Mouse (Mus musculus) cerebellum, adult 2 months (tissue): ENCODE data around the gene Trim27. TPM values are rescaled to one million over a fixed set of nuclear protein-coding genes. Genes with fewer than 3 reads are reported as not detected.
A peak's percentile ranks its signal among the peaks of the same experiment; 100 is the strongest.

ENCODE experiments used
- DNase-seq, 2 experiments: peaks; one replicate each; pipeline ENCODE4 v3.0.0; 2021
- H3K27ac ChIP-seq: fragments of 200-500 bp; 2 replicates; pipeline ENCODE4 v1.5.1; 2012; ENCODE audit warnings: low read length, control low read depth, inconsistent platforms; ENCODE audit not compliant: insufficient read depth
- H3K27me3 ChIP-seq: fragments of 200-500 bp; 2 replicates; pipeline ENCODE4 v1.6.1; 2012; ENCODE audit warnings: inconsistent platforms, mild to moderate bottlenecking, low read length, moderate library complexity; ENCODE audit not compliant: control insufficient read depth, insufficient read depth
- H3K4me1 ChIP-seq: fragments of 200-500 bp; 2 replicates; pipeline ENCODE4 v1.6.1; 2011; ENCODE audit warnings: low read length; ENCODE audit not compliant: control insufficient read depth, insufficient read depth
- H3K4me3 ChIP-seq: fragments of 200-500 bp; replicated peaks from 2 replicates; pipeline ENCODE3; 2011; ENCODE audit warnings: mild to moderate bottlenecking, low read depth, low read length, control low read depth; ENCODE audit not compliant: insufficient read depth
- CTCF ChIP-seq: fragments of 200-500 bp; IDR thresholded peaks from 2 replicates; pipeline ENCODE4 v1.5.1; 2011; ENCODE audit warnings: low read depth, mild to moderate bottlenecking, control low read depth, low read length, moderate library complexity, borderline replicate concordance; ENCODE audit not compliant: insufficient read depth
- POLR2A ChIP-seq: fragments of 200-500 bp; IDR thresholded peaks from 2 replicates; pipeline ENCODE4 v1.6.1; 2011; ENCODE audit warnings: low read length, control low read depth, borderline replicate concordance; ENCODE audit not compliant: insufficient read depth
- WGBS: fragments of 180-500 bp; shearing (Covaris S2); methylation state at CpG from one replicate; pipeline ENCODE4 v1.1.7; 2018; 5-methylcytosine and 5-hydroxymethylcytosine counted together
- polyA plus RNA-seq: library from polyadenylated mRNA; depleted of rRNA; stranded (reverse); fragments of >200 nt; gene quantifications from 2 replicates; pipeline ENCODE4 v1.2.3, GENCODE M21; 2012

Gene Trim27
- polyA plus RNA-seq, 1 experiment = 28.9 TPM

GRCm38 (mm10) chr13:21216781-21217180 lies 37.5 kb downstream of the Trim27 start:
- H3K27ac ChIP-seq = no peak overlapping the region
- H3K27me3 ChIP-seq = no peaks in the 10 kb centered on the region
- DNase-seq = no peak
- no peaks in the 10 kb centered on the region for H3K4me1 ChIP-seq
- no peak for TF ChIP-seq CTCF
- WGBS = 50% methylated on average over 1 of the region's 1 CpGs
- H3K4me3 ChIP-seq = no peak overlapping the region

- Histone ChIP-seq H3K27me3 (no peaks in the 10 kb centered on the region), H3K4me3 (peak overlapping the region; percentile 98), H3K4me1 (no peaks in the 10 kb centered on the region), H3K27ac (no peak overlapping the region)
- no peak for TF ChIP-seq CTCF
- no peak for TF ChIP-seq POLR2A
- DNase-seq = peak in 1 of 2 experiments; percentile 13
- WGBS = 3% methylated on average over 20 of the region's 20 CpGs
Observed at GRCm38 (mm10) chr13:21221656-21222462, 42.6 kb downstream of the Trim27 start.

- WGBS = 3% methylated on average over 20 of the region's 20 CpGs
Observed at GRCm38 (mm10) chr13:21222463-21223022, 43.3 kb downstream of the Trim27 start.

GRCm38 (mm10) chr13:21223242-21223655 lies 44.0 kb downstream of the Trim27 start:
- peak; percentile 23 to 25 for DNase-seq
- Histone ChIP-seq H3K4me1 (no peaks in the 10 kb centered on the region), H3K4me3 (peak overlapping the region; percentile 54), H3K27ac (no peak overlapping the region), H3K27me3 (no peaks in the 10 kb centered on the region)
- TF ChIP-seq CTCF = no peak
- TF ChIP-seq POLR2A = no peak
- WGBS = 10% methylated on average over 10 of the region's 10 CpGs

More at GRCm38 (mm10) chr13:21222463-21223022, 43.3 kb downstream of the Trim27 start:
- Histone ChIP-seq H3K27ac (no peak overlapping the region), H3K4me3 (peak overlapping the region; percentile 98), H3K27me3 (no peaks in the 10 kb centered on the region), H3K4me1 (no peaks in the 10 kb centered on the region)
- peak; percentile 85 to 92 for DNase-seq
- TF ChIP-seq CTCF (no peak), POLR2A (no peak)

GRCm38 (mm10) chr13:21224376-21224775 lies 45.1 kb downstream of the Trim27 start:
- 85% methylated on average over 1 of the region's 1 CpGs for WGBS
- DNase-seq = no peak
- H3K4me3 ChIP-seq = no peak overlapping the region
- TF ChIP-seq POLR2A (no peak), CTCF (no peak)
- no peaks in the 10 kb centered on the region for H3K4me1 ChIP-seq
- H3K27me3 ChIP-seq = no peaks in the 10 kb centered on the region
- no peak overlapping the region for H3K27ac ChIP-seq

GRCm38 (mm10) chr13:21225206-21225605 lies 46.0 kb downstream of the Trim27 start:
- H3K27me3 ChIP-seq = no peaks in the 10 kb centered on the region
- no peaks in the 10 kb centered on the region for H3K4me1 ChIP-seq
- no peak overlapping the region for H3K4me3 ChIP-seq
- DNase-seq = no peak
- WGBS = 89% methylated on average over 6 of the region's 6 CpGs
- no peak overlapping the region for H3K27ac ChIP-seq
- TF ChIP-seq CTCF = no peak
- no peak for TF ChIP-seq POLR2A

- Histone ChIP-seq H3K27ac (no peak overlapping the region), H3K4me3 (no peak overlapping the region), H3K27me3 (no peaks in the 10 kb centered on the region), H3K4me1 (no peaks in the 10 kb centered on the region)
- TF ChIP-seq POLR2A = no peak
- TF ChIP-seq CTCF = no peak
- 41% methylated on average over 3 of the region's 3 CpGs for WGBS
- DNase-seq = no peak
Observed at GRCm38 (mm10) chr13:21226031-21226430, 46.8 kb downstream of the Trim27 start.

- Histone ChIP-seq H3K4me1 (no peaks in the 10 kb centered on the region), H3K27me3 (no peaks in the 10 kb centered on the region), H3K27ac (no peak overlapping the region), H3K4me3 (peak overlapping the region; percentile 89)
- DNase-seq = peak; percentile 86 to 90
- TF ChIP-seq POLR2A (no peak), CTCF (peak; percentile 85)
- under 1% methylated on average over 43 of the region's 43 CpGs for WGBS
Observed at GRCm38 (mm10) chr13:21233732-21234705, 54.8 kb downstream of the Trim27 start.
